Mouse (Mus musculus): ENCODE data around the gene Lmcd1.

DNA sequence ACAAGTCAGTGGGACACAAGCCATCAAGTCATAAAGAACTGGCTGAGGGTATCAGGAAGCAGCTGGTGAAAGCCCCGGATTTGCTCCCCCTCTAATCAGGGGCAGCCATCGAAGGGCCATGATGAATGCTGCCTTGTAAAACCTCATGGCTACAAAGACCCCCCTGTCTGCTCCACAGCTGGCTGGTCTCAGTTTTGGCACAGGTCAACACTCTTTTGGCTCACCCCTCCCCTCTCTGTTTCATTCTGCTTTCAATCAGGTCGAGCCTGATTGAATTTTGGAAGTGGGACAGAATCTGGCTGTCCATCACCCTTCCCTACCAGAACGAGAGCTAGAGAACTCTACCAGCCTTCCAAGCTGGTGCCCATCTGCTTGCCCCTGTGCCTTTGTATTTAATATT is 37.8 kb downstream of the Lmcd1 start:
- no peak for TF ChIP-seq CTCF (IDR thresholded peaks at IDR 0.05; ENCODE audit: borderline replicate concordance, control insufficient read depth, extremely low read depth, insufficient read depth, low read length, poor library complexity)
- no peak for TF ChIP-seq POLR2A (IDR thresholded peaks at IDR 0.05; ENCODE audit: control insufficient read depth, extremely low read depth, insufficient read depth, low read length, poor library complexity)

All from thymus, adult 2 months (tissue).